Mouse (Mus musculus): ENCODE data around the gene Pigv. TPM values are rescaled to one million over a fixed set of nuclear protein-coding genes. Genes with fewer than 3 reads are reported as not detected.

The Pigv gene
- total and polyA plus RNA-seq, 3 experiments, result 2.9 to 5.0 (median 3.7) TPM

- H3K9ac ChIP-seq (ENCODE audit: insufficient read depth, low read depth), result no peak overlapping the region
- in situ Hi-C loops (cut with MboI; ENCODE audit: low pct_ligation_motif_present, low pct_unique_long_range_greater_than_20kb, low sequenced_read_pairs), result no loop called here
- H3K36me3 ChIP-seq (replicated peaks in 1 of 2; ENCODE audit: control insufficient read depth in 1 of 2, insufficient read depth in 1 of 2, low read length in 1 of 2), result peaks cover 18 to 61% of the 10 kb centered on the region in 2 experiments
- DNase-seq (ENCODE audit: extremely low read depth), result no peak
- H3K9me3 ChIP-seq (replicated peaks; ENCODE audit: low read length), result no peaks in the 10 kb centered on the region
- H3K27me3 ChIP-seq (replicated peaks), result no peaks in the 10 kb centered on the region
- no peak overlapping the region for H3K4me2 ChIP-seq (ENCODE audit: insufficient read depth, low read depth, poor library complexity, severe bottlenecking)
- no peak overlapping the region for H3K4me3 ChIP-seq (replicated peaks in 1 of 3; ENCODE audit: low read depth in 2 of 3, low read length in 2 of 3, poor library complexity in 1 of 3)
- H3K79me2 ChIP-seq (replicated peaks; ENCODE audit: control insufficient read depth, extremely low read depth, insufficient read depth, poor library complexity, severe bottlenecking), result peaks cover 32% of the 10 kb centered on the region
- H3K27ac ChIP-seq (ENCODE audit: insufficient read depth, low read depth), result no peak overlapping the region
- dilution Hi-C loops (cut with MboI; ENCODE audit: extremely low pct_ligation_motif_present, extremely low pct_unique_long_range_greater_than_20kb, low sequenced_read_pairs), result no loop called here
- peaks cover 25 to 84% of the 10 kb centered on the region in 2 experiments for H3K4me1 ChIP-seq (ENCODE audit: control insufficient read depth in 1 of 2, insufficient read depth in 2 of 2)
- TF ChIP-seq TBP (conservative IDR thresholded peaks at IDR 0.05; ENCODE audit: low read depth, low read length), result no peak
- no peak for TF ChIP-seq CHD2 (IDR thresholded peaks at IDR 0.05; ENCODE audit: low read length)
- TF ChIP-seq USF1 (IDR thresholded peaks at IDR 0.05; ENCODE audit: low read depth, low read length), result no peak
- no peak for TF ChIP-seq MAFK (IDR thresholded peaks at IDR 0.05; ENCODE audit: insufficient replicate concordance, low read length)
- no peak for TF ChIP-seq ELF1 (IDR thresholded peaks at IDR 0.05; ENCODE audit: low read depth, low read length)
These were observed 45.8 kb downstream of the Pigv start for GRCm38 (mm10) chr4:133626621-133627020.

- in situ Hi-C loops (cut with MboI; ENCODE audit: low pct_ligation_motif_present, low pct_unique_long_range_greater_than_20kb, low sequenced_read_pairs), result no loop called here
- peaks cover 18 to 60% of the 10 kb centered on the region in 2 experiments for H3K36me3 ChIP-seq (replicated peaks in 1 of 2; ENCODE audit: control insufficient read depth in 1 of 2, insufficient read depth in 1 of 2, low read length in 1 of 2)
- peaks cover 26 to 85% of the 10 kb centered on the region in 2 experiments for H3K4me1 ChIP-seq (ENCODE audit: control insufficient read depth in 1 of 2, insufficient read depth in 2 of 2)
- peak overlapping the region in 1 of 3 experiments; percentile 13 for H3K4me3 ChIP-seq (replicated peaks in 1 of 3; ENCODE audit: low read depth in 2 of 3, low read length in 2 of 3, poor library complexity in 1 of 3)
- TF ChIP-seq TCF12 (IDR thresholded peaks at IDR 0.05; ENCODE audit: low read depth, low read length) (no peak), EP300 (IDR thresholded peaks at IDR 0.05; ENCODE audit: low read length) (no peak), NRF1 (IDR thresholded peaks at IDR 0.05; ENCODE audit: low read depth, low read length) (no peak), NELFE (IDR thresholded peaks at IDR 0.05; ENCODE audit: low read depth, low read length) (no peak), MYC (IDR thresholded peaks at IDR 0.05; ENCODE audit: low read depth, low read length) (no peak), ZC3H11A (IDR thresholded peaks at IDR 0.05; ENCODE audit: low read depth, low read length) (no peak)
- dilution Hi-C loops (cut with MboI; ENCODE audit: extremely low pct_ligation_motif_present, extremely low pct_unique_long_range_greater_than_20kb, low sequenced_read_pairs), result no loop called here
- peak overlapping the region; percentile 59 for H3K27ac ChIP-seq (ENCODE audit: insufficient read depth, low read depth)
- no peak overlapping the region for H3K9ac ChIP-seq (ENCODE audit: insufficient read depth, low read depth)
- no peak for DNase-seq (ENCODE audit: extremely low read depth)
- no peaks in the 10 kb centered on the region for H3K27me3 ChIP-seq (replicated peaks)
- H3K9me3 ChIP-seq (replicated peaks; ENCODE audit: low read length), result no peaks in the 10 kb centered on the region
- H3K79me2 ChIP-seq (replicated peaks; ENCODE audit: control insufficient read depth, extremely low read depth, insufficient read depth, poor library complexity, severe bottlenecking), result peaks cover 28% of the 10 kb centered on the region
- no peak overlapping the region for H3K4me2 ChIP-seq (ENCODE audit: insufficient read depth, low read depth, poor library complexity, severe bottlenecking)
These were observed 46.2 kb downstream of the Pigv start for GRCm38 (mm10) chr4:133626221-133626620.

- DNase-seq (ENCODE audit: extremely low read depth), result no peak
- TF ChIP-seq USF2 (conservative IDR thresholded peaks at IDR 0.05; ENCODE audit: low read depth, low read length) (no peak), ZC3H11A (IDR thresholded peaks at IDR 0.05; ENCODE audit: low read depth, low read length) (no peak), POLR2A (IDR thresholded peaks at IDR 0.05; ENCODE audit: low read depth, low read length) (no peak), GABPA (IDR thresholded peaks at IDR 0.05; ENCODE audit: insufficient replicate concordance, low read depth, low read length) (no peak), ELF1 (IDR thresholded peaks at IDR 0.05; ENCODE audit: low read depth, low read length) (no peak), IRF4 (IDR thresholded peaks at IDR 0.05; ENCODE audit: low read depth, low read length) (no peak), NRF1 (IDR thresholded peaks at IDR 0.05; ENCODE audit: low read depth, low read length) (no peak), JUND (conservative IDR thresholded peaks at IDR 0.05; ENCODE audit: low read depth, low read length) (no peak), CHD1 (IDR thresholded peaks at IDR 0.05; ENCODE audit: low read depth, low read length) (no peak), SIN3A (IDR thresholded peaks at IDR 0.05; ENCODE audit: low read length) (no peak), SMC3 (IDR thresholded peaks at IDR 0.05; ENCODE audit: low read depth, low read length) (no peak), KAT2A (IDR thresholded peaks at IDR 0.05; ENCODE audit: insufficient replicate concordance, low read length) (no peak), TCF12 (IDR thresholded peaks at IDR 0.05; ENCODE audit: low read depth, low read length) (no peak), BHLHE40 (IDR thresholded peaks at IDR 0.05; ENCODE audit: low read depth, low read length) (no peak), RCOR1 (conservative IDR thresholded peaks at IDR 0.05; ENCODE audit: low read depth, low read length) (no peak)
- in situ Hi-C loops (cut with MboI; ENCODE audit: low pct_ligation_motif_present, low pct_unique_long_range_greater_than_20kb, low sequenced_read_pairs), result no loop called here
- H3K4me1 ChIP-seq (ENCODE audit: control insufficient read depth in 1 of 2, insufficient read depth in 2 of 2), result peaks cover 31 to 86% of the 10 kb centered on the region in 2 experiments
- no peaks in the 10 kb centered on the region for H3K9me3 ChIP-seq (replicated peaks; ENCODE audit: low read length)
- H3K27me3 ChIP-seq (replicated peaks), result no peaks in the 10 kb centered on the region
- no peak overlapping the region for H3K4me2 ChIP-seq (ENCODE audit: insufficient read depth, low read depth, poor library complexity, severe bottlenecking)
- peaks cover 23% of the 10 kb centered on the region for H3K79me2 ChIP-seq (replicated peaks; ENCODE audit: control insufficient read depth, extremely low read depth, insufficient read depth, poor library complexity, severe bottlenecking)
- no peak overlapping the region for H3K9ac ChIP-seq (ENCODE audit: insufficient read depth, low read depth)
- peaks cover 18 to 59% of the 10 kb centered on the region in 2 experiments for H3K36me3 ChIP-seq (replicated peaks in 1 of 2; ENCODE audit: control insufficient read depth in 1 of 2, insufficient read depth in 1 of 2, low read length in 1 of 2)
- peak overlapping the region; percentile 59 for H3K27ac ChIP-seq (ENCODE audit: insufficient read depth, low read depth)
- H3K4me3 ChIP-seq (replicated peaks in 1 of 3; ENCODE audit: low read depth in 2 of 3, low read length in 2 of 3, poor library complexity in 1 of 3), result peak overlapping the region in 1 of 3 experiments; percentile 13
- dilution Hi-C loops (cut with MboI; ENCODE audit: extremely low pct_ligation_motif_present, extremely low pct_unique_long_range_greater_than_20kb, low sequenced_read_pairs), result no loop called here
These were observed 46.8 kb downstream of the Pigv start for GRCm38 (mm10) chr4:133625621-133626071.

Measured in CH12.LX (cell line).